Mouse (Mus musculus) liver, adult 2 months (tissue): ENCODE measurements around the gene Tmem26.

Source experiments
- CTCF ChIP-seq: fragments of 200-500 bp; IDR thresholded peaks from 2 replicates; pipeline ENCODE4 v1.5.1; 2011; ENCODE audit warnings: low read depth, low read length, control low read depth
- POLR2A ChIP-seq: fragments of 200-500 bp; IDR thresholded peaks from 2 replicates; pipeline ENCODE4 v1.6.1; 2011; ENCODE audit warnings: low read length, control low read depth; ENCODE audit not compliant: insufficient read depth; ENCODE audit errors: extremely low read depth

GRCm38 (mm10) chr10:68737391-68737790 is 13.9 kb downstream of the Tmem26 start:
- TF ChIP-seq CTCF (no peak), POLR2A (no peak)
